Mouse (Mus musculus) forebrain, embryonic 16.5 days (tissue): ENCODE results near the gene Olfr138. TPM values are rescaled to one million over a fixed set of nuclear protein-coding genes. Genes with fewer than 3 reads are reported as not detected.

Source experiments
- ATAC-seq: fragments of 200-750 bp; cut with Nextera tagmentation; 2 replicates; pipeline ENCODE4 v1.8.0; 2017; ENCODE audit warnings: mild to moderate bottlenecking, moderate library complexity
- H3K27ac ChIP-seq: fragments of 300-500 bp; sonication (generic); 2 replicates; pipeline ENCODE4 v1.5.1; 2014; ENCODE audit warnings: low read length, control low read depth
- H3K27me3 ChIP-seq: fragments of 300-500 bp; sonication (generic); replicated peaks from 2 replicates; pipeline ENCODE4 v1.6.1; 2014; ENCODE audit warnings: low read length; ENCODE audit not compliant: control insufficient read depth, insufficient read depth
- H3K36me3 ChIP-seq: fragments of 300-500 bp; sonication (generic); 2 replicates; pipeline ENCODE4 v1.6.1; 2014; ENCODE audit not compliant: control insufficient read depth, insufficient read depth
- H3K4me1 ChIP-seq: fragments of 300-500 bp; sonication (generic); replicated peaks from 2 replicates; pipeline ENCODE4 v1.6.1; 2014; ENCODE audit warnings: low read length; ENCODE audit not compliant: control insufficient read depth, insufficient read depth
- H3K4me2 ChIP-seq: fragments of 300-500 bp; sonication (generic); 2 replicates; pipeline ENCODE4 v1.6.1; 2014; ENCODE audit warnings: mild to moderate bottlenecking, low read length, control low read depth
- H3K4me3 ChIP-seq: fragments of 300-500 bp; sonication (generic); replicated peaks from 2 replicates; pipeline ENCODE4 v1.5.1; 2014; ENCODE audit warnings: mild to moderate bottlenecking, low read length, control low read depth
- H3K9ac ChIP-seq: fragments of 300-500 bp; sonication (generic); replicated peaks from 2 replicates; pipeline ENCODE4 v1.6.1; 2014; ENCODE audit warnings: low read depth, low read length, control low read depth
- H3K9me3 ChIP-seq: fragments of 300-500 bp; sonication (generic); 2 replicates; pipeline ENCODE4 v1.6.1; 2016; ENCODE audit warnings: low read length; ENCODE audit not compliant: control insufficient read depth
- WGBS: fragments of 180-500 bp; shearing (Covaris S2); extraction: QIAGEN DNeasy Blood & Tissue Kit; methylation state at CpG from one replicate; pipeline ENCODE4 v1.1.7; 2014; 5-methylcytosine and 5-hydroxymethylcytosine counted together
- polyA plus RNA-seq: library from polyadenylated mRNA; unstranded; fragments of >200 nt; fragmentation: Nextera tagmentation; extraction: Ambion mirVana; gene quantifications from 2 replicates; pipeline ENCODE4 v1.2.1, GENCODE M21; 2015

Olfr138 gene
- polyA plus RNA-seq: not detected in 2 replicates

- Histone ChIP-seq H3K4me1 (no peaks in the 10 kb centered on the region), H3K27me3 (no peaks in the 10 kb centered on the region), H3K4me3 (no peak within 1 kb of the TSS), H3K27ac (no peak within 1 kb of the TSS), H3K4me2 (no peak within 1 kb of the TSS), H3K9me3 (no peaks in the 10 kb centered on the region), H3K9ac (no peak within 1 kb of the TSS), H3K36me3 (no peaks in the 10 kb centered on the region)
- 66% methylated on average over 1 of the region's 1 CpGs for WGBS
- ATAC-seq: no peak
Measured at GRCm38 (mm10) chr17:38260735-38261134, at the start of gene Olfr138. Gene Olfr138, plus strand, starts transcription at chr17:38261035.

GRCm38 (mm10) chr17:38307470-38307869 is 46.6 kb downstream of the Olfr138 start, which contains the start of gene Olfr137:
Gene Olfr137, minus strand, starts transcription at chr17:38307570.
- no peak within 1 kb of the TSS for H3K4me2 ChIP-seq
- H3K36me3 ChIP-seq: no peaks in the 10 kb centered on the region
- no peaks in the 10 kb centered on the region for H3K27me3 ChIP-seq
- no peaks in the 10 kb centered on the region for H3K4me1 ChIP-seq
- no peak for ATAC-seq
- no peaks in the 10 kb centered on the region; the same call in 1 of the 2 replicates for H3K9me3 ChIP-seq
- no peak within 1 kb of the TSS for H3K9ac ChIP-seq
- H3K27ac ChIP-seq: no peak within 1 kb of the TSS
- no peak within 1 kb of the TSS for H3K4me3 ChIP-seq

Other genes starting within 250 kb of the Olfr138 start
- gene Olfr129, start 201.0 kb upstream of the Olfr138 start, polyA plus RNA-seq: not detected in 2 replicates
- gene Olfr130, start 197.1 kb upstream of the Olfr138 start, polyA plus RNA-seq: not detected in 2 replicates
- not detected in 2 replicates for gene Olfr131, start 172.3 kb upstream of the Olfr138 start, polyA plus RNA-seq
- gene Olfr132, start 126.5 kb upstream of the Olfr138 start, polyA plus RNA-seq: not detected in 2 replicates
- gene Olfr133, start 115.8 kb upstream of the Olfr138 start, polyA plus RNA-seq: not detected in 2 replicates
- not detected in 2 replicates for gene Olfr134, start 89.6 kb upstream of the Olfr138 start, polyA plus RNA-seq
- not detected in 2 replicates for gene Olfr135, start 56.7 kb upstream of the Olfr138 start, polyA plus RNA-seq
- not detected in 2 replicates for gene Olfr137, start 46.5 kb downstream of the Olfr138 start, polyA plus RNA-seq
- gene Olfr136, start 68.8 kb downstream of the Olfr138 start, polyA plus RNA-seq: not detected in 2 replicates
- gene Esp36, start 159.2 kb downstream of the Olfr138 start, polyA plus RNA-seq: not detected in 2 replicates